Mouse (Mus musculus): ENCODE data around the gene Ccdc87.
"Not testable (repeated sequence)": the region's sequence is repeated elsewhere in the genome, so short reads cannot be mapped to it uniquely, and the experiment has no call there.

Ccdc87 gene

DNA sequence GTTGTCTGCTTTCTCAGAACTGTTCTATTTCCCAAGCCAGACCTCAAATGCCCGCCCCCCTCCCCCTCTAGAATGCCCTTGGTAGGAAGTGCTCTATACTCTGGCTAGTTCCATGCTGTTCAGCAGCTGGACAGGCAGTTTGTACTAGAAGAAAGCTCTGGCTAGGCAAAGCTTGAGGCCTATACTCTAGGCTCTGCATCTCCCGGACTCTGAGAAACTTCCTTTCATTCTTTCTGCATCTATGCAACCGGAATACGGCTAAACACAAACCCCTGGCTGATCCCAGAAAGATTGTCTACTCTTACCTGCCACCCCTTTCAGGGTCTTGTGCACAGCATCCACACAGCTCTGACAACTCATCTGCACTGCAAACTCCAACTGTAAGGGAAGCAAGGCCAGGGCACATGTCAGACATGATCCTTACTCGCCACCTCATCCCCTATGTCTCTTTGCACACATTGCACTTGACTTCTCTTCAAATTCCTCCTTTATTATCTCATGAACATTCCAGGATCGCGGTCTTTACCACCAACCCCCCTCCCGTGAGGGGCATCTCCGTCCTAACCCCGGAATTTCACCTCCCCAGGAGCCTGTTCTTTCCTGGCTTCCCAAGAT is 533 bp upstream of the Ccdc87 start:
- no peak for DNase-seq (ENCODE audit: low read depth, low spot score)

DNA sequence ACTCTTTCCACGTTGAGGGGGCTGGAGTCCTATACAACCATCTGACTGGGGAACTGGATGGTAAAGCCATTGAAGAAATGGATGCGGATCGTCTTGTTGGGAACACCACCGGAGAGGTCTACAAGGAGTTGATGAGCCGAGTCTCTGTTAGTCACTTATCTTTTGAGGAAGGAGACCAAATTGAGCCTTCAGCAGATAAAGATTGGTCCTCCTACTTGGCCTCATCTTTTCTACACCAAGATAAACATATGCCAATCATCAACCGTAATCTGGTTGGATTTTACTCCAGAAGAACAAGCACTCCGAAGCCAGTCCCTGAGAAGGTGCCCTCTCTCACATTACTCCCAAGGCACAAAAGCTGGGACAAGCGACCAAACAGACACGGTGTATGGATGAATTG is 1.7 kb downstream of the Ccdc87 start:
- DNase-seq (ENCODE audit: low read depth, low spot score), result no peak

DNA sequence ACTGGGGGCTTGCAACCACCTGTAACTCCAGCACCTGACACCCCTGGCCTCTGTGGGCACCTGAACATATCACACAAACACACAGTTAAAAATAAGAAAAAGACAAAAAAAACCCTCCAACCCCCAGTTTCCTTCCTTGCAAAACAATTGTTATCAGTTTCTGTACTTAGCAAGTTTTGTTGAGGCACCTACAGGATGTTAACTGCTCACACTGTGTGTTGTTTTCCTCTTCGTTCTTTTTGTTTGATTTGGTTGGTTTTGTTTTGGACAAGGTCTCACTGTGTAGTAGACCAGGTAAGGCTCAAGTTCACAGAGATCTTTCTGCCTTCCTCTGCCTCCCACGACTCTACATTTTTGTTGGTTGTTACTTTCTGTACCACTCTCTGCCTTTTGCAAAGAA is 3.4 kb downstream of the Ccdc87 start:
- no peak for DNase-seq (ENCODE audit: low read depth, low spot score)

DNA sequence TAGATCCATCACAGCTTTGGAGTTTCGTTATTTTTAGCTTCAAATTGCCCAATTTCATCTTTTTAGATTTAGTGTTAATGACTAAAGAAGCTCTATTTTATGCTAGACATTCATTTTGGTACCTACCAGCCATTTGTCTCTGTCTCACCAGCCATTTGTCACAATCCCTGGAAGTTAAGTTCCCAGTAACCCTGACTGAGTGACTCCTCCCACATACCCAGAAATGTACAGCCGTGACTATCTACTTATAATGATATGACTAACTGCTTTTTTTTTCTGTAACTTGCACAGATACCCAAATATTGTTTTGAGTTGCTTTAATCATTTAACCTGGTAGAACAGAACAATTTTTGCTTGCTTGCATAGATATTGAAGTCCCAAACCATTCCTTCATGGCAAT is 6.7 kb downstream of the Ccdc87 start:
- DNase-seq (ENCODE audit: low read depth, low spot score), result no peak

DNA sequence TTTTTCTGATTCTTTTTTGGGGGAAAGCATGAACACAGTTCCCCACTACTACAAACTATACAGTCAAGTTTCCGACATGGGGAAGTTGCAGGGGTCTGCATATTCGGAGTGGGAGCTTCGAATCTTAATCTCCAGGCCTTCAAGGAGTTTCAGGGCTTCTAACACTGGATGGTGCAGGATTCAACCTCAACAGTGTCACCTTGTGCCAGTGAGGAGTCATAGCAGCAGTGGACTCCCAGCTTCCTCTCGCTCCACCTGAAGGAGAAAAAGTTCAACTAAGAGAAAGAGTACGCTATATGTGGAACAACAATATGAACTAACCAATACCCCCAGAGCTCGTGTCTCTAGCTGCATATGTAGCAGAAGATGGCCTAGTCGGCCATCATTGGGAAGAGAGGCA is 8.3 kb downstream of the Ccdc87 start:
- peak; percentile 29 for DNase-seq (ENCODE audit: low read depth, low spot score)

DNA sequence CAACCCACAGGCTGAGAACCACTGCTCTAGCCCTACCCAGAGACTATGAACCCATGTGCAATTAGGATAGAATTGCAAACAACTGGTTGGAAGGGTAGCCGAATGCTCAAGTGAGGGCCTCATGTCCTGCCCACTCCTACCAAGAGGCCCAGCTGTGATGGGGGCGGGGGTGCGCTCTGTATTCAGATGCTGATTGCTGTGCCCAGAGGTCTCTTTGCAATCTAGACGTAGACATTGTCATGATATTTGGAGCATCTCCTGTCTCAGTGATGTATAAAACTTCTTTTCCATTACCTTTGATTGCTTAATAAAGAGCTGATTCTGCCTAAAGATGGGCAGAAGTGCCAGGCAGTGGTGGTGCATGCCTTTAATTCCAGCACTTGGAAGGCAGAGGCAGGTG is 10.6 kb downstream of the Ccdc87 start:
- DNase-seq (ENCODE audit: low read depth, low spot score), result no peak

DNA sequence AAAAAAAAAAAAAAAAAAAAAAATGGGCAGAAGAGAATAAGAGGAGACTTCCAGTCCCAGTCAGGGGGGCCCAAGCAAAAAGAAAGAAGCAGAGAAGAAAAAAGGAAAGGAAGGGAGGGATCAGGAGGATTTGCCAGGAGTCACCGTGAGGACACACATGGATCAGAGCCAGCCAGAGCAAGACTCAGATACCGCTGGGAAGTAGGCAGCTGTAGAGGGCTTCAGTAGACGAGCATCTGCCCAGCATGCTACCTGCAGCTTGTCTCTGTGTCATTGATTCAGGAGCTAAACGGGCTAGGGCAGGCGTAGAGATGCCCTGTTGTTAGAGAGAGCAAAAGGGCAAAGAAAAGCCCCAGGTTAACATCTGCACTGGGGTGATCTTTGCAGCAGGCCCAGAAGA is 11.1 kb downstream of the Ccdc87 start:
- DNase-seq (ENCODE audit: low read depth, low spot score), result no peak

DNA sequence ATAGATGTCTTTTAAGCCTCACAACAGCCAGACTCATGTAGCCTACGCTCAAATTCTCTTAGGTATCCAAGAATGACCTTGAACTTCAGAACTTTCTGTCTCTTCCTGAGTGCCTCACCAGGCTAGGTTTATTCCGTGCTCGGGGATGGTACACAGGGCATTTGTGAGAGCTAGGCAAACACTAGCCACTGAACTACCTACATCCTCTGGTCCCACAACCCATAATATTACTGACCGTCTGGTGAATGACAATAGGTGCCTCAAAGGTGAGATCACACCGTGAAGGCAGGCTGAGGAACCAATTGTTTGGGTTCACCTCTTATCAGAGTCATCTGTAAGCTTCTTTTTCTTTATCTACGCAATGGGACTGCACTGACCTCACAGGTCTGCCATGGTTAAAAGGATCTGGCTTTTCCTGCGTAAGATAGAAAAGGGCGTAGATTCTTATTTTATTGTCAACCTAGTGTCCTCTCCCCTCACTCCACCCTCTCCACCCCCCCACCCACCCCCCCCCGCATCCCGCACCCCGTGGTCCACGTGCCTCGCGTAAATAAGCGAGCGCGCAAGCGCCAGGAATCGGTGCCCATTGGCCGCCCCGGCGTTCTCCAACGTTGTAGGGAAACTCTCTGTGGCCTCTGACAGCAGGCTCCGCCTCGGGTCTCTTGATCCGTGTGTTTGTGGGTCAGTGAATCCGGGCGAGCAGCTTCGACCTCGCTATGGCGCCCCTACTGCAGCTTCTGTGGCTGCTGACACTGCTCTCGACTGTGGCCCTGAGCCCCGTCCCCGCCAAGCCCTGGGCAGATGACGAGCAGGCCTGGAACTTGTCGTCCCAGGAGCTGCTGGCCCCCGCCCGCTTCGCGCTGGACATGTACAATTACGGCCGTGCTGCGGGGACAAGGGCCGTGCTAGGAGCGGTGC is 15.6 kb downstream of the Ccdc87 start, which contains the start of gene Ctsf:
Ctsf (plus strand) TSS at position 579 of the 918 bp plus-strand sequence.
- DNase-seq (ENCODE audit: low read depth, low spot score), result peak; percentile 88

DNA sequence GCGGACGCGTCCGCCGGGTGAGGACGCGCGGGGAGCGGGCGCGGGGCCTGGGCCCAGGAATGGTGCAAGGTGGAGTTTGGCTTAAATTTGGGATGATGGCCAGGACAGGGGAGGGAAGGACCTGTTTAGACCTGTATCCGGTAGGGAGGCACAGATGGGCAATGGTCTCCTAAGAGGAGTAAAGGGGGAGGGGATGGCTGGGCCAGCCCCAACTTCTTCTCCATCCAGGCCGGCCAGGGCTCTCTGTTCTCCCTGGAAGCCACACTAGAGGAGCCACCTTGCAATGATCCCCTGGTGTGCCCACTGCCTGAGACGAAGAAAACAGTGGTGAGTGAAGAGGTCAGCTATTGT is 16.3 kb downstream of the Ccdc87 start:
- no peak for DNase-seq (ENCODE audit: low read depth, low spot score)

DNA sequence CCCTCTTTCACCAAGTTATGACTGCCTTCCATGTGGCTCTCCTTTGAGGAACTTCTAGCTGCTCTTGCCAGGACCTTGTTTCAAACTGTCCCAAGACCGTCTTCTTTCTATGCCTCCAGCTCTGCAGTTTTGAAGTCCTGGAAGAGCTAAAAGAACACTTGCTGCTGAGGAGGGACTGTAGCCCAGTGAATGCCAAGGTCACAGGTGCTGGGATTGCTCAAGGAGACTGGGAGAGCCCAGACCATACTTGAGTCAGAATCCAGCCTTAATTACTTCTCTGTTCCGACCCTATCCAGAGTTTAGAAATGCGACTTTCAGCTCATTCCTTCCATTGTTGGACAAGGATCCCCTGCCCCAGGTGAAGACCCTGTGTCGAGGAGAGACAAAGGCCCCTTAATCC is 16.8 kb downstream of the Ccdc87 start:
- no peak for DNase-seq (ENCODE audit: low read depth, low spot score)

DNA sequence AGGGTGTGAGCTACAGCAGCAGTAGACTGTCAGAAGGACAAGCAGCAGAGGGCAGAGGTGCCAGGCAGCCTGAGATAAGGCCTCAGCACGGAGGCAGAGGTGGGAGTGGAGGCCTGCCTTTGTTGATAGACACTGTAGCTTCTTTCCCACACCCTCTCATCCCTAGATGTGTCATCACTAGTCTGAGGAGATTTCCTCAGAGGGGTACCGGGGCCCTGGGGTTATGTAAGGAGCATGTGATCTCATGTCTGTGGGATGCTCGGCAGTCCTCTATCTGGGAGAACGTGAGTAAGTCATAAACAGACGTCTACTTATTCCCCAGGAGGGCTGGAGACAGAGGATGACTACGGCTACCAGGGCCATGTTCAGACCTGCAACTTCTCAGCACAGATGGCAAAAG is 19.9 kb downstream of the Ccdc87 start:
- DNase-seq (ENCODE audit: low read depth, low spot score), result no peak

DNA sequence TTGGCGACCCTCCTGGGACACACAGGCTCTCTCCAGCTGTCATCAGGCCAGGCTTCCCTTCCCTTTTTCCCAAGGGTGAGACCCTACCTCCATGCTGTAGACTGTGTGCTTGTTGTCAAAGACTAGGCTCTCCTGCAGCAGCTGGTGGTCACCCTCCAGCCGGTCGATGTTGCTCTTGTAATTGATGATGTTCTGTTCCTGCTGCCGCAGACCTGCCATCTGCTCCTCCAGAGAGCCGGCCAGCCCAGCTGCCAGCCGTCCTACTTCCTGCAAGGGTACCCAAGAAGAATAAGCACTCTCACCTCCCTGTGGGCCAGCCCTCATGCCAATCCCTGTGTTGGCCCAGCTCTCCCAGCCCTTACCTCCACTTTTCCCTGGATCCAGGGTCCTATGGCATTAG is 23.9 kb downstream of the Ccdc87 start:
- DNase-seq (ENCODE audit: low read depth, low spot score), result peak; percentile 41

DNA sequence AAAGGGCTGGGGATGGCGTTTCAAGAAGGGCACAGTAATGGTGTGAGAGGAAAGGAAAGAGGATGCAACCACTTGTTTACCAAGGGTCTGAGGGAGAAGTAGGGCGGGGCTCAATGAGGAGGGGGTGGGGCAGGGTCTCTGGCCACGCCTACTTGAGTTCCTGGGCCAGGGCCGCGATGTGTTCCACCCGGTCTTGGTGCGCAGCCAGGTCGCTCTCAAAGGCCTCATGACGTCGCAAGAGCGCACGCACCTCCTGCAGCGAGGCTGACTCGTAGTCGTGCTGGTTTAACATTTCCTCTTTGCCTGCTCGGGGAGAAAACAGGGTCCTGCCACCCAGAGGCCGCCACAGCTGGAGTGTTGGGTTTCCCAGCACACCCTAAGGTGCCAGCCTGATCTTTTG is 26.0 kb downstream of the Ccdc87 start:
- no peak for DNase-seq (ENCODE audit: low read depth, low spot score)

DNA sequence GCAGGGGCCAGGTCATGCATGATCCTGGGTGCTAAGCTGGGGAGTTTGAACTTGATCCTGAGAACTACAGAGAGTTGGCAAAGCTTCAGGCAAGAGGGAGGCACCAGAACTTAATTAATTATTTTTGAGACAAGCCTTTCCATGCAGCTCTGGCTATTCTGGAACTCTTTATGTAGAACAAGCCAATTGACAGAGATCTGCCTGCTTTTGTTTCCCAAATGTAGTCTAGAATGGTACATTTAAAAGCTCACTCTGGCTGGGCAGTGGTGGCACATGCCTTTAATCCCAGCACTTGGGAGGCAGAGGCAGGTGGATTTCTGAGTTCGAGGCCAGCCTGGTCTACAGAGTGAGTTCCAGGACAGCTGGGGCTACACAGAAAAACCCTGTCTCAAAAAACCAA is 35.4 kb downstream of the Ccdc87 start:
- not testable (repeated sequence) for DNase-seq (ENCODE audit: low read depth, low spot score)

DNA sequence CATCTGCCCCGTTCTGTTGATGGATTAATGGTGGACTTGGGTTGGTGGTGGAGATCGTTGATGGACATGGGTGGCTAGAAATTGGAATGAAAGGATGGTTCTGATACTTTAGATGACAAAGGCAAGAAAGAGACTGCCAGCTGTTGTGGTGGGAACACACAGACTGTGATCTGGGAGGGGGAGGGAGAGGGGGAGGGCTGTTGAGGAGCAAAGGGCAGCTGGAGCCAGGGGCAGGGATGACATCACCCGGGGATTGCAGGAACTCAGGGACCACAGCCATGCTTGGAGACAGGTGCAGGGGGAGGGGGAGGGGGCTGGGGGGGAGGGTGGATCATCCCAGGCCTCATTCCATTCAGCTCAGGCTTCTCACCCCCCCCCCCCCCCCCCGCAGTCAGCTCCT is 37.1 kb downstream of the Ccdc87 start:
- DNase-seq (ENCODE audit: low read depth, low spot score), result no peak

DNA sequence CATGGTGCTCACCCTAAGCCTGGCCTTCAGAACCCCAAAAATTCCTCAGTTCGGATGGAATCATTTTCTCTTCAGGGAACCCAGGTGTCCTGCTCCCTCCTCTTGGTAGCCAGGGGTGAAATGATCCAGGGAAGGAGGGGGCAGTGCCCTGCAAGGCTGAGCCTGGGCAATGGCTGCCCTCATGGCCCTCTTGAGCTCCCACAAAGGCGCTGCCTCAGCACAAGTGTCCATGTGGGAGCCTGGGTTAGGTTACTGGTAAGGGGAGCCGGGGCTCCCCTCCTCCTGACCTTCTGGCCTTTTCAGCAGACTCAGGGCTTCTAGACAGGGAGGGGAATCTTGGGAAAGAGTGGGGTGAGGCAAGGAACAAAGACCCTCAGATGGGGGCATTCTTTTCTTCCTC is 37.6 kb downstream of the Ccdc87 start:
- no peak for DNase-seq (ENCODE audit: low read depth, low spot score)

DNA sequence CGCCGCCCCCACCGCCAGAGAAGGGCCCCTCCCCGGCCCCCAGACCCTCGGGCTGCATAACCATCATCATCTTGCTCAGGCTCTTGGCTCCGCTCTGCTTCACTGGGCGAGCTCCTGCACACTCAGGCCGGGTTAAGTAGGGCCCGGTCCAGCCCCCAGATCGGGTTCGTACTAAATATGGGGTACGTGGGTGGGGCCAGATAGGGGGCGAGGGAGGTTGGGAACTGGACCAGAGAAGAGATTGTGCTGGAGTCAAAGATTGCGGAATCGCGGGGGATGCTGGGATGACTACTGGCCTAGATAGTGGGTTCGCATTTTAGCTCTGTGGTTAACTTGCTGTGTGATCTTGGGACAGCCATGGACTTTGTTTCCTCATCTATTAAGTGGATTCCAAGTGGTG is 38.6 kb downstream of the Ccdc87 start, which contains the start of gene Actn3:
Actn3 (minus strand) TSS at position 125 of the 400 bp plus-strand sequence.
- DNase-seq (ENCODE audit: low read depth, low spot score), result no peak

DNA sequence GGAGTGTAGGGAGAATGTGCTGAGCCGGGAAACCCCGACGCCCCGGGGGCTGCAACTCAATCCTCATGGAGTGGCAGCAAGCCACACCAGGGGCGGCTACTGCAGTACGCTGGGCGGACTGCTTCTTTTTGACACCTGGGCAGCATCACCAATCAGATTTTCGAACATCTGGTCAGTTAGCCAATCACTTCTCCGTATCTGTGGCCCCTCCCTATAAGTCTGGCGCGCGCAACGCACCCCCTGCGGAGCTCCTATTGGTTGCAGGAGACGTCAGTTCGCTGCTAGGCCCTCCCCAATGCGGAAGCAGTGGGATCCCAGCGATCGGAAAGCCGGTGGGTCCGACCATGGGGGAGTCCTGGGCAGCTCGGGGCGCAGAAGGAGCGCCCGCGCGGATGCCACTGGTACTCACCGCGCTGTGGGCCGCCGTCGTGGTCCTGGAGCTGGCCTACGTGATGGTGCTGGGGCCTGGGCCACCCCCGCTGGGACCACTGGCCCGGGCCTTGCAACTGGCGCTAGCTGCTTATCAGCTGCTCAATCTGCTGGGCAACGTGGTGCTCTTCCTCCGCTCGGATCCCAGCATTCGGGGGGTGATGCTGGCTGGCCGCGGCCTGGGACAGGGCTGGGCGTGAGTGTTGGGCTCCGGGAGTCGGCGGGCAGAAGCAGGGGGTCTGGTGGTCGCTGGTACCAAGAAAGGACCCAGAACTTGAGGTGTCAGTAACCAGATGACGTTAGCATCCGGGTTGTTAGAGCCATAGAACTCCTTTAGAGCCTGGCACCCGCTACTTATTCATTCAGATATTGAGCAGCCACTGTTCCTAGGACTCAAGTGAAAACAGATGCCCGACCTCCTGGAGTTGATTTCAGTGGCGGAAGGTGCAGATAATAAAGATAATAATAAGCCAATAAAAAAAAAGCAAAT is 39.5 kb downstream of the Ccdc87 start, which contains the start of gene Zdhhc24:
Zdhhc24 (plus strand) TSS at position 264 of the 919 bp plus-strand sequence.
- peak; percentile 97 for DNase-seq (ENCODE audit: low read depth, low spot score)

DNA sequence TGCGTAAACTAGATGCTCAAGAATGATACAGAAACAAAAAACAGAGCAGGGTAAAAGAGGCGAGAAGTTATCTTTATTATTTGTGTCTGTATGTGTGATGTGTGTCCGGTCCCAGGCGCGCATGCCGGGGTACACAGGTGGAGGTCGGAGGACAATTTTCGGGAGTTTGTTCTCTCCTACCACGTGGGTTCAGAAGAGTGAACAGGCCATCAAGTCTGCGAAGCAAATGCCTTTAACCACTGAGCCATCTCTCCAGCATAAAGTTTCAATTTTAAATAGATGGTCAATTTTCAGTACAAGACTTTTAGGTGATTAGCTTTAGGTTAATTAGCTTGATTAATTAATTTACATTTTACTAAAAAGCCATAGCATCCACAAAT is 40.1 kb downstream of the Ccdc87 start:
- no peak for DNase-seq (ENCODE audit: low read depth, low spot score)

DNA sequence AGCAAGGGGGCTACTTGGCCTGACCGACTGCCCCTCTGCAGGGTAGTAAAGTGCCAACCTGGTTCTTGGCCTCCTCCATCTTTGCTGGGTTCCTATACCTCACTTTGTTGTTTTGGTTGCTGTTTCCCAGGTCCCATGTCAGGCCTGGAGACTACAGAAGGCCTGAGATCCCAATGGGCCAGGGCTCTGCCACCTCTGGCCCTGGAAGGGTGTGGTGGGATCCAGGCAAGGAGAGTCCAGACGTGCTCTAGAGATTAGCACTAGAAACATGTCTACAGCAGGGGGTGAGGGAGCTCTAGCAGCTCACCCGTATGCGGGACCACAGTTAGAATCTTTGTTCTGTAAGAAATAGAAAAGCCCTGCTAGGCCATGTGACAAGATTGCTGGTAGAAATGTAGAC is 44.8 kb downstream of the Ccdc87 start:
- DNase-seq (ENCODE audit: low read depth, low spot score), result no peak

DNA sequence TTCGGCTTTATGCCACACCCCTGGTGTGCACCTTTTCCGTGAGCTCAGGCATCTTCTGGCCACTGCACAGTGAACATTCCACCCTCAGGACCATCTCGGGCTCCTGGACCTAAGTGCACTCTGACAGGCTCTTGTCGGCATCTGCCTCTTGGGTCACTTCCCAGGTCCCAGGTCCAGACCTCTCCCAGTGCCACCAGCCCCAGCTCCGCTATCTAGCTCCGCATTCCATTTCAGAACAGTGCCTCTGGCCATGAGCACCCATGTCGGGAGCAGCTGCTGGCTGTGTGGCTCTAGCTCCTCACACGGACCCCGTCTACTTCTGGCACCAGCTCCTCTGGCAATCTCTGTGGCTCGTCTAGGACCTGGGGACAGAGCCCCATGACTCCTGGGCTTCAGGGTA is 50.6 kb downstream of the Ccdc87 start:
- no peak for DNase-seq (ENCODE audit: low read depth, low spot score)

DNA sequence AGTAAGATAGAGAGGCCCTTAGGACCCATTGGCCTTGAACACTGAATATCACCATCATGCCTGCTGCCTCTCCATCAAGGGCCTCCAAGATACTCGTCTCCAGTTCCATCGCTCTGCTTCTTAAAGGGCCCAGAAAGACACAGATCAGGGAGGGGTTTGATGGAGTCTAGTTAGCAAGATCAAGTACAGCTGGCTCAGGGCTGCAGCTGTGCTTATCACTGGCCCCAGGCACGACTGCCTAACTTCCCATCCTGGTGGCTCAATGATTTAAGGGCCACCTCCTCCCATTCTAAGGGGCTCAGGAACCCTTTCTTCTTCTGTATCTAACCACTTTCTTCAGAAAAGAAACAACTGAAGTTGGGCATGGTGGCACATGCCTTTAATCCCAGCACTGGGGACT is 52.6 kb downstream of the Ccdc87 start:
- DNase-seq (ENCODE audit: low read depth, low spot score), result no peak
